Mouse (Mus musculus) heart, postnatal 0 days (tissue): ENCODE measurements at regions not wholly inside any gene's neighbourhood (a gene's known extent, or its start where the extent isn't known, plus 50 kb on each side); places are given as distances from the start of the nearest gene placed in this dataset.

Source experiments
- ATAC-seq: fragments of 200-750 bp; cut with Nextera tagmentation; 2 replicates; pipeline ENCODE4 v1.8.0; 2017; ENCODE audit warnings: low read depth, moderate number of reproducible peaks, moderate library complexity; ENCODE audit not compliant: insufficient read depth
- DNase-seq: peaks from one replicate; pipeline ENCODE4 v3.0.0-alpha.2; 2016; ENCODE audit warnings: low spot score
- H3K27ac ChIP-seq: fragments of 300-500 bp; sonication (generic); 2 replicates; pipeline ENCODE4 v1.5.1; 2014; ENCODE audit warnings: low read depth, mild to moderate bottlenecking
- H3K27me3 ChIP-seq: fragments of 300-500 bp; sonication (generic); 2 replicates; pipeline ENCODE4 v1.6.1; 2014; ENCODE audit warnings: low read length, mixed read lengths; ENCODE audit not compliant: control insufficient read depth, insufficient read depth
- H3K36me3 ChIP-seq: fragments of 300-500 bp; sonication (generic); replicated peaks from 2 replicates; pipeline ENCODE4 v1.6.1; 2014; ENCODE audit warnings: low read length, mixed read lengths; ENCODE audit not compliant: control insufficient read depth, insufficient read depth
- H3K4me1 ChIP-seq: fragments of 300-500 bp; sonication (generic); 2 replicates; pipeline ENCODE4 v1.6.1; 2014; ENCODE audit warnings: antibody characterized with exemption; ENCODE audit not compliant: control insufficient read depth, insufficient read depth
- H3K4me2 ChIP-seq: fragments of 300-500 bp; sonication (generic); 2 replicates; pipeline ENCODE4 v1.6.1; 2014; ENCODE audit warnings: low read depth, mild to moderate bottlenecking, low read length, moderate library complexity
- H3K4me3 ChIP-seq: fragments of 300-500 bp; sonication (generic); 2 replicates; pipeline ENCODE4 v1.5.1; 2014; ENCODE audit warnings: low read depth, low read length
- H3K9ac ChIP-seq: fragments of 300-500 bp; sonication (generic); replicated peaks from 2 replicates; pipeline ENCODE4 v1.6.1; 2014; ENCODE audit warnings: low read depth, low read length, mixed read lengths
- H3K9me3 ChIP-seq: fragments of 300-500 bp; sonication (generic); replicated peaks from 2 replicates; pipeline ENCODE4 v1.6.1; 2016; ENCODE audit warnings: low read length; ENCODE audit not compliant: control insufficient read depth
- CTCF ChIP-seq: IDR thresholded peaks from 2 replicates; pipeline ENCODE4 v1.5.1; 2016; ENCODE audit warnings: antibody characterized with exemption, control low read depth, low read depth
- EP300 ChIP-seq: IDR thresholded peaks from 2 replicates; pipeline ENCODE4 v1.6.1; 2016; ENCODE audit warnings: antibody characterized with exemption, low read depth
- WGBS: fragments of 180-500 bp; shearing (Covaris S2); extraction: QIAGEN DNeasy Blood & Tissue Kit; methylation state at CpG from one replicate; pipeline ENCODE4 v1.1.7; 2014; 5-methylcytosine and 5-hydroxymethylcytosine counted together

- Histone ChIP-seq H3K27me3 (no peaks in the 10 kb centered on the region), H3K27ac (no peak overlapping the region), H3K9me3 (no peaks in the 10 kb centered on the region), H3K4me2 (no peak overlapping the region), H3K9ac (no peak overlapping the region), H3K4me3 (no peak overlapping the region), H3K36me3 (no peaks in the 10 kb centered on the region), H3K4me1 (no peaks in the 10 kb centered on the region)
- ATAC-seq (no peak), DNase-seq (no peak)
- WGBS: 74% methylated on average over 1 of the region's 1 CpGs
- TF ChIP-seq EP300 (no peak), CTCF (no peak)
These were observed 53.8 kb upstream of the Tbx18 start for GRCm38 (mm10) chr9:87784872-87785271.

GRCm38 (mm10) chr9:87811746-87812145, 80.7 kb upstream of the Tbx18 start:
- H3K4me3 ChIP-seq: no peak overlapping the region
- no peaks in the 10 kb centered on the region for H3K4me1 ChIP-seq
- no peaks in the 10 kb centered on the region for H3K36me3 ChIP-seq
- H3K27me3 ChIP-seq: no peaks in the 10 kb centered on the region
- TF ChIP-seq EP300: no peak
- TF ChIP-seq CTCF: no peak
- no peak overlapping the region for H3K4me2 ChIP-seq
- WGBS: 59% methylated on average over 2 of the region's 2 CpGs
- no peaks in the 10 kb centered on the region for H3K9me3 ChIP-seq
- no peak overlapping the region for H3K27ac ChIP-seq
- H3K9ac ChIP-seq: no peak overlapping the region
- DNase-seq: no peak
- ATAC-seq: no peak

GRCm38 (mm10) chr9:87822276-87822675, 91.2 kb upstream of the Tbx18 start:
- H3K4me3 ChIP-seq: no peak overlapping the region
- whole genome bisulfite sequencing: 75% methylated on average over 5 of the region's 5 CpGs
- peaks cover 16% of the 10 kb centered on the region for H3K27me3 ChIP-seq
- H3K27ac ChIP-seq: no peak overlapping the region
- no peak overlapping the region for H3K4me2 ChIP-seq
- no peak overlapping the region for H3K9ac ChIP-seq
- TF ChIP-seq CTCF: no peak
- no peak for TF ChIP-seq EP300
- DNase-seq (no peak), ATAC-seq (no peak)
- H3K36me3 ChIP-seq: no peaks in the 10 kb centered on the region
- no peaks in the 10 kb centered on the region for H3K4me1 ChIP-seq
- no peaks in the 10 kb centered on the region for H3K9me3 ChIP-seq

- no peak for TF ChIP-seq CTCF
- no peak for TF ChIP-seq EP300
- Histone ChIP-seq H3K4me2 (no peak overlapping the region), H3K4me3 (no peak overlapping the region), H3K9ac (no peak overlapping the region), H3K27me3 (peaks cover 16% of the 10 kb centered on the region), H3K4me1 (no peaks in the 10 kb centered on the region), H3K36me3 (no peaks in the 10 kb centered on the region), H3K27ac (no peak overlapping the region), H3K9me3 (no peaks in the 10 kb centered on the region)
- ATAC-seq (no peak), DNase-seq (no peak)
- WGBS: 60% methylated on average over 8 of the region's 8 CpGs
These were observed 93.7 kb upstream of the Tbx18 start for GRCm38 (mm10) chr9:87824691-87825230.

GRCm38 (mm10) chr9:87843898-87844297, 112.8 kb upstream of the Tbx18 start:
- H3K27me3 ChIP-seq: peaks cover 33% of the 10 kb centered on the region
- 0 out of 2 replicates have a peak overlapping the region, but pooled peaks have one; percentile 26 for H3K27ac ChIP-seq
- H3K4me2 ChIP-seq: peak overlapping the region; percentile 26
- whole genome bisulfite sequencing: 19% methylated on average over 6 of the region's 6 CpGs
- ATAC-seq (peak; percentile 76), DNase-seq (peak; percentile 89)
- no peak overlapping the region for H3K4me3 ChIP-seq
- no peaks in the 10 kb centered on the region for H3K36me3 ChIP-seq
- no peaks in the 10 kb centered on the region for H3K4me1 ChIP-seq
- no peak; the same call in 1 of the 2 replicates for TF ChIP-seq EP300
- TF ChIP-seq CTCF: no peak
- no peaks in the 10 kb centered on the region for H3K9me3 ChIP-seq
- H3K9ac ChIP-seq: no peak overlapping the region

- no peak for ATAC-seq
- peak overlapping the region; percentile 26; the same call in 1 of the 2 replicates for H3K4me2 ChIP-seq
- TF ChIP-seq EP300 (no peak), CTCF (no peak)
These were observed 113.4 kb upstream of the Tbx18 start for GRCm38 (mm10) chr9:87844453-87844852.

More at GRCm38 (mm10) chr9:87844453-87844852, 113.4 kb upstream of the Tbx18 start:
- no peaks in the 10 kb centered on the region for H3K9me3 ChIP-seq
- H3K4me1 ChIP-seq: no peaks in the 10 kb centered on the region
- 63% methylated on average over 2 of the region's 2 CpGs for WGBS
- H3K27me3 ChIP-seq: peaks cover 33% of the 10 kb centered on the region
- H3K9ac ChIP-seq: no peak overlapping the region
- no peak for DNase-seq
- H3K36me3 ChIP-seq: no peaks in the 10 kb centered on the region
- H3K4me3 ChIP-seq: no peak overlapping the region
- no peak overlapping the region for H3K27ac ChIP-seq
